Mouse (Mus musculus) lung, adult 18-20 months (tissue): ENCODE data around the gene Olfml1.

Source experiments
- DNase-seq, 2 experiments: peaks; one replicate each; pipeline ENCODE4 v3.0.0; 2022; ENCODE audit warnings: mixed read lengths in 2 of 2

The Olfml1 gene

DNA sequence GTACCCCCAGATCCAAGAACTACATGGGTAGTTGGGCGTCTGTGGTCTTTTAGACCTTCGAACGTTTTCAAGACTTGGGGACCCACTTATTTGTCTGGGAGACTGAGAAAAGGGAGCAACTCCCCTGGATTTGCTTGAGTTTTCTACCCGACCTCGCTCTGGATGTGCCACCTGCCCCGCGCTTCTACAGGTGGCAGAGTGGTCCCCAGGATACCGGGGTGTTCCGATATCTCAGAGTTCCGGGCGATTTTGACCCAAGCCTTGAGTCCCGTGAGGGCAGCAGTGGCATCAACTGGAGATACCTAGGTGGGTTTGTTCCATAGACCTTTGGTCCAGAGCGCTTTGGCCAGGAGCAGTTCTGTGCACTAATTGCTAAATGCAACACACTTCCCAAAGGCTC, 28.2 kb downstream of the Olfml1 start:
- DNase-seq: no peak

DNA sequence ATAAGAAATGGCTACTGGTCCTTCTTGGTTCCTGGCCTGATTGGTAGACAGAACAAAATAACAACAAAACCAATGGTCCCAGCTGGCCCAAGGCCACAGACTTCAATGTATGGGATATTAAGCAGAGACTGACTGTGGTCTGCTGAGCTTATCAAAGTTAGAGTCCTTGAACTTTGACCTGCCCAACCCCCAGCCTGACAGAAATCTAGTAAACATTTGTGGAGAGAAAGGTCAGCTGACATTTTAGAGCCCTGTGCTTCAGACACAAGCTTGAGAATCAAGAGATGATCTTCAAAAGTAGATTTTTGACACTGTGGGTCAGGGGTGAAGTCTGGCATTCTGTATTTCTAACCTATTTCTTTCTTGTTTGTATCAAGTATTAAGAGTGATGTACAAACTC, 29.5 kb downstream of the Olfml1 start:
- no peak for DNase-seq

DNA sequence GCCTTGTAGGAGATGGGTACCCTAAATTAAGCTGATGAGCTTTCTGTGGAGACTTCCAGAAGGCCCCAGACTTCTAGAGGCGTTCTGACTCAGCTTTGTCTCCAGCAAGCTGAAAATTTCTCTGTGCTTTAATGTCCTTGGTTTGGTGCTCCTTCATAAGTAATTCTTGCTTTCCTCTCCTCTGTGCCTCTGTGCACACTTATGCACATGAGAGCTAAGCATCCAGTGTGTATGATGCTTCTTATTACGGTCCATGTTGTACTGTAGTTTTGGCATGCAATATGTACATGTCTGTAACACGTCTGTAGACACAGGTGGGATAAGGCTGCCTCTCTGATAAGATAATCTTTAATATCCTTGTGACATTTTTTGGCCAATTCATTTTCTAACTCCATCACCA, 30.7 kb downstream of the Olfml1 start:
- DNase-seq: no peak

DNA sequence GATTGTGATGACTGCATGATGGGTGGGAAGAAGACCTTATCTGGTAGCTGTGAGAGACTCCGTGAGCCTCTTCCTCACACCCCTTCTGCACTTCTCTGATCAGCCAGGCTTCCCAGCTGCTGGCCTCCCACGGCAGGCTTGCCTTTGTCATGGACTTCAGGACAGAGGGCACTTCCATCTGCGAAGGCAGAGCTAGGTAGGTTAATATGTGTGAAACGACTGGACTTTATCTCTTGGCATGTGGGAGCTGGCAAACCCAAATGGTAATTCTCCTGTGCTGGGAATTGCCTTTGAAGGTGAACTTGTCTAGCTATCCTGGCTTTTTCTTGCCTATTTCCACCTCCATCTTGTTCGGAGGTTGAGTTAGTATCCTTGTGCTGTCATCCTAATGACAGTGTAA, 33.4 kb downstream of the Olfml1 start:
- DNase-seq: no peak

DNA sequence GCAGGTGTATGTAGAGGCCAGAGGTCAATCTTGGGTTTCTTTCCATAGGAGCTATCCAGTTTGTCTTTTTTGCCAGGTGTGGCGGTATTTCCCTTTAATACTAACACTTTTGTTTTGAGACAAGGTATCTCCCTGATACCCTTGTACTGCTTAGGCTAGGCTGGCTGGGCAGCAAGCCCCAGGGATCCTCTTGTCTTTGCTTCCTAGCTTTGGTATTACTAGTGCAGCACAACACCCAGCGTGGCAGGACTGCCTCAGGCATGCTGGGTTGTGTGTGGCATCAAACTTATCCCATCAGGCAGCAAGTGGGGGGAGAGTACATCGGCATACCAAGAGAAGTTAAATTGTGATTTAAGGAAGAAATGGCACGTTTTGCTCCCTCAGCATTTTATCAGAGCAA, 35.3 kb downstream of the Olfml1 start:
- no peak for DNase-seq

DNA sequence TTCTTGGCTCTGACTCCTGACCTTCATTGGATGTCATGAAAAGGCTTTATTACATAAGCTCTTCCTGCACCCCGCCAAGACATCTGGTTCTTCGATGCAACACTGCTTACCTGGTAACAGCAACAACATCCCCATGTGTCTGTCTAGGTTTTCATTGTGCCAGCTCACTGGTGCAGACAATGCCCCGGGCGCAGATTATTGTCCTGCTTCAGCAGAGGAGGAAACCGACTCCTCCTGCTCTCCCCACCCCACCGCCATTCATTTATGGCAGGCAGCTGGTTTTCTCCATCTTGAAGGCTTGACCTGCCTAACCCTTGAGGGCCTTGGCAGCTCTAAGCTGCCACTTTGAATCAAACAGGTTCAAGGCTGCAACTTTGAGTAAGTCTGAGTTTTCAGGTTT, 35.7 kb downstream of the Olfml1 start:
- DNase-seq: no peak

DNA sequence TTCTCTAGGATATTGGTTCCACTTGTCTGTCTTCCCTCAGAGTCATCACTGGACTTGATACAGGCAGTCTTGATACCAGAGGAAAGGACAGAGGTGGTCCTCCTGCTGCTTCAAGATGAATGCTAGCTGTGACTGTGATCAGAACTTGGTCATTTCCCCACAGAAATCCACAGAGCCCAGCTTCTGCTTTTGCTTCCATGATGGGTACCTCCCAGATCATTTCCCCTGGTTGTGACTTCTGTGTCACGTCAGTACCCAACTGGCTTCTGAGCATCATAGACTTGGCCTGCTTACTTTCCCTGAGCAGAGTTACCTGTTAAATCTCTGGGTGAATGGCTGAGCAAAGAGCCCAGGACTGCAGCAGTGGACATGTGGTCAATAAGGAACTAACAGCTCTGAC, 40.5 kb downstream of the Olfml1 start:
- no peak for DNase-seq

DNA sequence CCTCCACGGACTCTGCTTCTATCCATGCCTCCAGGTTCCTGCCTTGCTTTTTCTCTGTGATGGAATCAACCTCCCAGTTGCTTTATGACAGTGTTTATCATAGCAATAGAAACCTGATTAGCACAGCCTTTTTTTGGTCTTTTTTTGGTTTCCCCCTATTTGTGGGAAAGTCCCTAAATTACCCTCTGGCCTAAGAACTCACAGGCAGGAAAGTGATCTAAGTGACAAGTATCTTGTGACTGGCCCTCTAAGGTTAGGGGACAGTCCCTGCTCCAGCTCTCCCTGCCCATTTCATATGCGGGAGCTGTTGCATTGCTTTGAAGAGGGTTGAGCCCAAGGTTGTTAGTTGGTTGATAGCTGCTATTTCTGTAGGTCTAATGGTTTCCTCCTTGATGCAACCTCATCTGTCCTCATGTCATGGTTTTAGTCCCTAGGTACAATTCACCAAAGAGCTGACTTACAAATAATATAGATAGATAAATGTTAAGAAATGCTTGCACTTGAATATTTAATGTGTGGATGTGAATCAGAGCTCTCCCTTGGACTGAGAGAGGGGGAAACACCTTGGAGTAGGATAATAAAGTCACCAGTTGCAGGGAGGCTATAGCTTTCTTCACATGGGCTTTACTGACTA, 42.5 kb downstream of the Olfml1 start:
- DNase-seq: no peak

DNA sequence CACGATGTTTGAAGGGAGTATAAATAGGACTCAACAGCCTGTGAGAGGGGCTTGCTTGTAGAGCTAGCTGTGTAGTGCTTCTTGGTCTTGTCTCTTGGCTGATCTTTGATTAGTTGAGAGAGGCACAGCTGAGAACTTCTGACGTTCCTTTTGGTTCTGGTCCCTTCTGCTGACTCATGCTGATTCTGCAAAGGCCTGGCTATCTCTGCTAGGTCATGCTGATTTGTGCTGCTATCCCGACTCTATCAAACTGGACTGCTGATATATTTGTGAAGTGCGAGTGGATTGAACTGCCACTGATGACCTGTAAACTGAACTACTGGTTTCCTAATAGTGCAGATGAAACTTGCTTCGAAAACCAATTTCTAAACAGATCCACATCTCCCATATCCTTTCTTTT, 43.6 kb downstream of the Olfml1 start:
- DNase-seq: no peak

DNA sequence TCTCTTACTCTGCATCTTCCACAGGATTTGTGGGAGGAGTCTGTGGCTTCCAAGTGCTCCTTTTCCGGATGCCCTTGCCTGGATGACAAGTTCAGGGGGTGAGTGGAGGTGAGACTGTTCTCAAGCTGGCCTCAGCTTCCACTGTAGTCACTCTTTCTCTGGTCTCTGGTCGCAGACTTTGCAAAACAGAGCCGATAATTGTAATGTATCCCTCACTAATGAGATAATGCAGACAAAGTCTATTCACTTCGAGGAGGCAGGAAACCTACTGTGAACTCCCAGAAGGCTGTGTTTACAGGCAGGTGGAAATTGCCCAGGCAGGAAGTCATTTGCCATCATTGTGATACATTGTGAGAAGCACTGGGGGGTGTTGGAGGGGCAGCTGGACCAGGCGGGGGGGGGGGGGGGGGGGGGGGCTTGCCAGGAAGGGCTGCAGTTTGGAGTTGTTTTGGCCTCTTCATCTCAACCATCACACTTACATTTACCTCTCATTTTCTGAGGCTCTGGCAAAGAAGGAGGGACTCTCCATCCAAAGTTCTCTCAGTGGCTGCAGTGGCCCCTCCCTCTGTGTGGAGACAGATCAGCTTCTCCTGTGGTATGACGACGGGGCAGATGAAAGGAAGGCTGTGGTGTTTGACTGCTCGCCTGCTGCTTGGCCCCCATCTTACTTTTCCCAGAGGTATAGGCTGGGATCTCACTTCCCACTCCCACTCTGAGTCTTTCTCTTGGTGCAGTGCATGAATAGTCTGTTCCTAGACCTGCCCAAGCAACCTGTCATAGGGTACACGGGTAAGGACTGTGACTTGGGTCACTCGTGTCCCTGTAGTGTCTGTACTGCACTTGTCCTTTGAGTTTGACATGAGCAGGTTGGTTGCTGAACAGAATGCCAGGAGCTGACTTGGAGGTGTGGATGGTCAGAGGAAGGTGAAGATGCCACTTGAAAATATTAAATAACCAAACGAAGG, 51.1 kb downstream of the Olfml1 start:
- no peak for DNase-seq

DNA sequence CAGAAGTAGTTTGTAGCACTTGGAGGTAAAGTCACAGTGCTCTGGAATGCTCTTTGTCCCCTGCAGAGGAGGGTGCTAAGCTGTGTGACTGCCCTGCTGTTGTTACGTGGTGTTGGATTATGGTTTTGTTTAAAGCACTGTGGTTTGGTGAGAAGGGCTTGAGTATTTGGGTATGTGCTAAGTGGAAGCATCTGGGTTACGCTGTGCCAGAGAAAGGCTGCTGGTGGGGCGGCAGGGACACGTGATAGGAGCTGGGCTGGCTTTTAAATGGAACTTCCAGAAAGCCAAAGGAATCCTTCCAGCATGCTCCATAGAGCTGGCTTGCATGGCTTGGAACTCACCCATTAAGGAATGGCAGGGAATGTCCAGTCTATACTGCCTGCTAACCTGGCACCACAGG, 52.0 kb downstream of the Olfml1 start:
- DNase-seq: peak; percentile 70 to 75

DNA sequence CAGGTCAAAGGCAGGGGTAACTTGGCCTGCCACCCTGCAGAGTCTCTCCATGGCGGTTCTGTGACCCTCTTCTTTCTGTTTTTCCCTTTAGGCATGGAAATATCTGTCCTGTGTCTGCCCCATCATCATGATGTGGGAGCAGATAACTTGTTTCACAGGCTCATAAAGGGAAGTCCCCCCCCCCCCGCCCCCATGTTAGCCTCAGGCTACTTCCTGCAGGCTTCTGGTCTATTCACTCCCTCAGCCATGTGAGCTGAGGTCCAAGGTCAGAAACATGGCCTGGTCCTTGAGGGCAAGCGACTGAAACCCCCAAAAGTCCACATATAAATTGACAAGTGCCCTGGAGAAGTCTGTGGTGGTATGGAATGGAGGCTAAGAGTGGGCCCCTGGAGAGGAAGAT, 52.9 kb downstream of the Olfml1 start:
- no peak for DNase-seq

DNA sequence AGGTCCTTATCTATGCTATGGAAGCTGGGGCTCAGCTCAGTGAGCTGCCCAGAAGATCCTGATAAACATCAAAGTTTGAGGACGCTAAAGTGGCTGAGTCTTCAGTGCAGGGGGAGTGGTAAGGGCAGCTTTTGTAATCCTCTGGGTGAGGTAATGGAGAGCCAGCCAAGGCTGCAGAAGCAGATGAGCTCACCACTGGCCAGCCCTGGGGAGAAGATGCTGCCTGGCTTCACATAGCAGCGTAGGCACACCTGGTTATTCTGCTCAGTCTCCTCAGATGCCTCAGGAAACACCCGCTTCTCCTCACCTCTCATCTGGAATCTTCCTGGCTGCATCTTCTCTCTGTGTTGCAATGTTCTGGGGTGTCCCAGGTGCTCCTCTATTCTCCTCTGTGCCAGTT, 57.2 kb downstream of the Olfml1 start:
- peak in 1 of 2 experiments; percentile 50 for DNase-seq

DNA sequence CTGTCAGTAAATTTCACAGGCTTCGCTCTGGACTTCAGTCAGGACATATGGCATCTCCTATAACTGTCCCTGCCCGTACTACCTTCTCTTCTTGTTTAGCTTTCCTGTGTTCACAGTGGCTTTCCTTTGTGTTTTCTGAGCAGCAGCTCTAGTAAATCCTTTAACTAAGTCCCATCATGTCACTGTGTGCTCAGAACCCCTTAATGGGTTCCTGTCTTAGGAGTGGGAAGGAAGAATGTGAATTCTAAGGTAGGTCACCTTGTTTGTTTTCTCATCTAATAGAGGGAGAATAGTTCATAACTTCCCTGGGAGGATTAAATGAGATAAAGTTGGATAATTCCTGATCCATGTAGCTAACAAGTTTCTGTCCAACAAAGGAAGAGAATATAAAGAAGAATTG, 57.8 kb downstream of the Olfml1 start, which contains the start of gene 5330417H12Rik:
5330417H12Rik (minus strand) TSS at position 101 of the 400 bp plus-strand sequence.
- DNase-seq: no peak

DNA sequence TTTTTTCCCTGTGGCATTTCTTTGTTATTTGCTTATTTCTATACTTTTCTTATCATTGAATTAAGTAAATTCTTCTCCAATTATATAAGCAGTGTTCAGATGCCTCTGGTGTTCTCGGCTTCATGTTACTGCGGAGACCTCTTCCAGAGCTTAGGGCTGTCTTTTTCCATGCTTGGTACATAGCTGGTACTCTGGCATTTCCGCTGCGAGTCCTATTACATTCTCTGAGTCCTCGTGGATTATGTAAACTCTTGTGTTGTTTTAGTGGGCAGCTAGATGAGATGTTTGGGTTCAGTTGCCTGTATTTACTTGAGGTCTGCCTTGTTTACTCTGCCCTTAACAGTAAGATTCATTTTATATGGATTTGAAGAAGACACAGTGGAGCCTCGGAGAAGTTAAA, 58.5 kb downstream of the Olfml1 start:
- DNase-seq: peak; percentile 20 to 48

DNA sequence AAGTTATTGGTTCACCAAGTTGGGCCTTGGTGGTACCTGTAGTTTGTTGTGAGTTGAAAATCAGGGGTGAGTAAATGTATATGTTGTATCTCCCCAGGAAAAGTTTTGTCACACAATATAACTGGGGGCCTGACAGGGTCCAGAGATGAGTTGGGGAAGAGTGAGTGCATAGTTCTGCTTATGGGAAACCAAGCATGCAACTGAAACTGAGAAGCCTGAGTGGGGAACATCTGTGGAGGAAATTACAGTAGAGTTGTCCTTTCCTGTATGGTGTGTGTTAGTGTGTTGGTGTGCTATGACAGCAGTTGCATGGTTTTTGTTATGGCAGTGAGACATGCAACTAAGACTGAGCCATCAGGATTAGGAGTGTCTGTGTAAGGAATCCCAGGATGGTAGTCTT, 61.1 kb downstream of the Olfml1 start:
- DNase-seq: no peak

DNA sequence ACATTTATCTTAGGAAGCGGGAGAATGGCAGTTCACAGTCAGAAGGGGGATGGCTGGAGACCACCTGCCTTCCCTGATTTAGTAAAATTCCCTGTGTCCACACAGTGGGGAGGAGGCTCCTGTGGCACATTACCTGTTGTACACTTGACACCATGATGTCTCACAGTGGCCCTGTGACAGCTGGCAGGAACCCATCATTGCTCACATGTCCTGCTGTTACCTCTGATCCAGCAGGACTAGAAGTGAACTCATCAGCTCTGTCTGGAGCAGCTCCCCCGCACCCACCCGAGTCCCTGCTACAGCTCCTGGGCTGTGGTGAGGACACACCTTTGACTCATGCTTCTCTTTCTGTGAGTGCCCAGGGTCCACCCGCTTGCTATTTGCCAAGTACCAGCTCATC, 66.0 kb downstream of the Olfml1 start:
- no peak for DNase-seq

DNA sequence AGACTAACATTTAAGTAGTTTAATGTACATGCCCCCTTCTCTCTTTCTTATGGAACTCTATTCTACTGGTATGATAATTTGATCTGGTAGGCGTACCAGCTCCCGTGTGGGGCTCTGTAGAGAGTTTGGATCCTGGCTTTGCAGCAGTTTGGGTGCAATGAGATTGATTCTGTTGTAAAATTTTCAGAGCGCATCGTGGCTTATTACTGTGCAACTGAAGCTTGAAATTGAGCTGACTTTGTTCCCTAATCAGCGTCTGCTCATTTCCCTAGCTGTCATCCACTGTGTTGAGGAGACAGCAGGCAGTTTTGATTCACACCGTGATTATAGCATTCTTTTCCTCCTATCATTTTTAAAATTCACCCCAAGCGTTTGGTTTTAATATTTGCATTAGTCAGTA, 70.2 kb downstream of the Olfml1 start:
- DNase-seq: no peak

DNA sequence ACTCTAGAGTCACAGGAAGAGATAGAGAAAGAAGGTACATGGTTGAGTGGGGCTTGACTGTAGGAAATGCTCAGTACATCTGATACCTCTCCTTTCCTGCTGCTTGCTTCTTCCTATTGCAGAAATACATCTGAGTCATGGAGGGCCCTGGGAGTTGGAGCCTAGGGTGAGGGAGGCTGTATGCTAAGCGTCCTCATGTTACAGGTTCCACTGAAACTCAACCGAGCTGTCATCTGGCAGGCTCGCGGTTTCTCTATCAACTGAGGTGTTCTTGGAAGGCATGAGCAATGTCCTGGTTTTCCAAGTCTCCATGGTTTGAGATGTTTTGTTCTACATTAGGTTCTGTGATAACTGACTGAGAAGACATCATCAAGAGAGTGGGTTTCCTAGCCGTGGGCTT, 70.8 kb downstream of the Olfml1 start:
- no peak for DNase-seq
